Mouse (Mus musculus) MEL (cell line): ENCODE measurements around the gene Klhdc3. TPM values are rescaled to one million over a fixed set of nuclear protein-coding genes. Genes with fewer than 3 reads are reported as not detected.

Experiments
- DNase-seq: peaks from one replicate; pipeline ENCODE4 v3.0.0; 2011; ENCODE audit warnings: low read depth, low spot score
- H3K27ac ChIP-seq: 2 replicates; pipeline ENCODE4 v1.5.1; 2012; ENCODE audit warnings: low read depth, mild to moderate bottlenecking, control low read depth, low read length, moderate library complexity; ENCODE audit not compliant: control insufficient read depth
- H3K27me3 ChIP-seq, 2 experiments: fragments of 150-350 bp in 1 of 2; sonication (generic) in 1 of 2; 2 replicates each; pipeline ENCODE4 v1.6.1; 2012; ENCODE audit warnings: low read length in 2 of 2, mild to moderate bottlenecking in 2 of 2, improper control_type of control experiment in 1 of 2, moderate library complexity in 1 of 2; ENCODE audit not compliant: insufficient read depth in 2 of 2, control insufficient read depth in 1 of 2
- H3K36me3 ChIP-seq, 2 experiments: 2 replicates each; pipeline ENCODE4 v1.6.1; 2012 to 2014; ENCODE audit warnings: low read length in 2 of 2, improper control_type of control experiment in 1 of 2, inconsistent platforms in 1 of 2, mild to moderate bottlenecking in 1 of 2; ENCODE audit not compliant: insufficient read depth in 2 of 2, control insufficient read depth in 1 of 2
- H3K4me1 ChIP-seq, 2 experiments: fragments of 150-350 bp in 1 of 2; sonication (generic) in 1 of 2; 2 replicates each; pipeline ENCODE4 v1.6.1; 2012; ENCODE audit warnings: low read length in 2 of 2, improper control_type of control experiment in 1 of 2, mild to moderate bottlenecking in 1 of 2; ENCODE audit not compliant: insufficient read depth in 2 of 2, control insufficient read depth in 1 of 2
- H3K4me3 ChIP-seq, 2 experiments: fragments of 150-350 bp in 1 of 2; sonication (generic) in 1 of 2; 2 replicates each; pipeline ENCODE4 v1.5.1; 2012; ENCODE audit warnings: low read depth in 2 of 2, low read length in 2 of 2, mild to moderate bottlenecking in 2 of 2, moderate library complexity in 2 of 2, control low read depth in 1 of 2, improper control_type of control experiment in 1 of 2; ENCODE audit not compliant: control insufficient read depth in 1 of 2, insufficient read depth in 1 of 2
- H3K79me2 ChIP-seq: 2 replicates; pipeline ENCODE4 v1.6.1; 2012; ENCODE audit warnings: mild to moderate bottlenecking, low read length, moderate library complexity; ENCODE audit not compliant: control insufficient read depth, poor library complexity, insufficient read depth
- H3K9ac ChIP-seq: 2 replicates; pipeline ENCODE4 v1.6.1; 2012; ENCODE audit warnings: low read depth, mild to moderate bottlenecking, control low read depth, low read length, moderate library complexity; ENCODE audit not compliant: control insufficient read depth, poor library complexity, severe bottlenecking
- H3K9me3 ChIP-seq: fragments of 150-350 bp; sonication (generic); replicated peaks from 2 replicates; pipeline ENCODE4 v1.6.1; 2012; ENCODE audit warnings: mild to moderate bottlenecking, low read length, improper control_type of control experiment, moderate library complexity; ENCODE audit not compliant: insufficient read depth
- CHD2 ChIP-seq: IDR thresholded peaks from 2 replicates; pipeline ENCODE4 v1.6.1; 2011; ENCODE audit warnings: low read length, improper control_type of control experiment
- CTCF ChIP-seq, 3 experiments: IDR thresholded peaks in 2 of 3; conservative IDR thresholded peaks in 1 of 3; 2 replicates each; pipeline ENCODE4 v1.5.1; 2011 to 2012; ENCODE audit warnings: low read length in 3 of 3, low read depth in 2 of 3, mild to moderate bottlenecking in 2 of 3, improper control_type of control experiment in 1 of 3, inconsistent platforms in 1 of 3, mixed read lengths in 1 of 3, moderate library complexity in 1 of 3; ENCODE audit not compliant: control insufficient read depth in 1 of 3, insufficient read depth in 1 of 3, poor library complexity in 1 of 3, severe bottlenecking in 1 of 3
- E2F4 ChIP-seq: IDR thresholded peaks from 2 replicates; pipeline ENCODE4 v1.6.1; 2011; ENCODE audit warnings: low read depth, low read length, improper control_type of control experiment, borderline replicate concordance
- ELF1 ChIP-seq: IDR thresholded peaks from 2 replicates; pipeline ENCODE4 v1.6.1; 2014; ENCODE audit warnings: low read depth, mild to moderate bottlenecking, inconsistent platforms, low read length, improper control_type of control experiment, moderate library complexity
- EP300 ChIP-seq, 2 experiments: IDR thresholded peaks; 2 replicates each; pipeline ENCODE4 v1.6.1; 2011; ENCODE audit warnings: improper control_type of control experiment in 2 of 2, low read length in 2 of 2, low read depth in 1 of 2, mild to moderate bottlenecking in 1 of 2
- ETS1 ChIP-seq: IDR thresholded peaks from 2 replicates; pipeline ENCODE4 v1.6.1; 2012; ENCODE audit warnings: low read depth, mild to moderate bottlenecking, inconsistent platforms, low read length, improper control_type of control experiment, moderate library complexity
- KAT2A ChIP-seq: conservative IDR thresholded peaks from 2 replicates; pipeline ENCODE4 v1.6.1; 2012; ENCODE audit warnings: low read depth, low read length, improper control_type of control experiment, inconsistent platforms
- MAX ChIP-seq: IDR thresholded peaks from 2 replicates; pipeline ENCODE4 v1.6.1; 2011; ENCODE audit warnings: low read length, improper control_type of control experiment
- MAZ ChIP-seq: IDR thresholded peaks from 2 replicates; pipeline ENCODE4 v1.6.1; 2012; ENCODE audit warnings: low read depth, mild to moderate bottlenecking, inconsistent platforms, low read length, improper control_type of control experiment
- MEF2A ChIP-seq: IDR thresholded peaks from 2 replicates; pipeline ENCODE4 v1.6.1; 2014; ENCODE audit warnings: low read depth, mild to moderate bottlenecking, inconsistent platforms, low read length, improper control_type of control experiment; ENCODE audit not compliant: poor library complexity, insufficient replicate concordance, severe bottlenecking; ENCODE audit errors: extremely low read depth
- MXI1 ChIP-seq: IDR thresholded peaks from 2 replicates; pipeline ENCODE4 v1.6.1; 2011; ENCODE audit warnings: mild to moderate bottlenecking, low read depth, low read length, improper control_type of control experiment
- MYB ChIP-seq: IDR thresholded peaks from 2 replicates; pipeline ENCODE4 v1.6.1; 2011; ENCODE audit warnings: mild to moderate bottlenecking, low read depth, low read length, improper control_type of control experiment
- NELFE ChIP-seq: IDR thresholded peaks from 2 replicates; pipeline ENCODE4 v1.6.1; 2011; ENCODE audit warnings: low read depth, low read length, improper control_type of control experiment
- NRF1 ChIP-seq: IDR thresholded peaks from 2 replicates; pipeline ENCODE4 v1.6.1; 2014; ENCODE audit warnings: low read depth, mild to moderate bottlenecking, inconsistent platforms, low read length, improper control_type of control experiment, moderate library complexity; ENCODE audit not compliant: poor library complexity, insufficient read depth, severe bottlenecking
- POLR2A ChIP-seq, 2 experiments: IDR thresholded peaks; 2 replicates each; pipeline ENCODE4 v1.6.1; 2011 to 2012; ENCODE audit warnings: low read length in 2 of 2, mild to moderate bottlenecking in 2 of 2, control low read depth in 1 of 2, improper control_type of control experiment in 1 of 2, low read depth in 1 of 2, moderate library complexity in 1 of 2; ENCODE audit not compliant: control insufficient read depth in 1 of 2, insufficient read depth in 1 of 2, poor library complexity in 1 of 2
- POLR2AphosphoS2 ChIP-seq: IDR thresholded peaks from 2 replicates; pipeline ENCODE4 v1.6.1; 2011; ENCODE audit warnings: low read length, improper control_type of control experiment
- RAD21 ChIP-seq: IDR thresholded peaks from 2 replicates; pipeline ENCODE4 v1.6.1; 2011; ENCODE audit warnings: mild to moderate bottlenecking, low read depth, low read length, improper control_type of control experiment
- RCOR1 ChIP-seq: IDR thresholded peaks from 2 replicates; pipeline ENCODE4 v1.6.1; 2012; ENCODE audit warnings: low read depth, mild to moderate bottlenecking, inconsistent platforms, low read length, improper control_type of control experiment
- SMC3 ChIP-seq: IDR thresholded peaks from 2 replicates; pipeline ENCODE4 v1.6.1; 2011; ENCODE audit warnings: low read depth, low read length, improper control_type of control experiment
- TAL1 ChIP-seq: IDR thresholded peaks from 2 replicates; pipeline ENCODE4 v1.6.1; 2012; ENCODE audit warnings: mild to moderate bottlenecking, inconsistent platforms, low read length, moderate library complexity, mixed read lengths
- TBP ChIP-seq: IDR thresholded peaks from 2 replicates; pipeline ENCODE4 v1.8.0; 2011; ENCODE audit warnings: low read depth, low read length, improper control_type of control experiment
- ZC3H11A ChIP-seq: IDR thresholded peaks from 2 replicates; pipeline ENCODE4 v1.6.1; 2012; ENCODE audit warnings: low read depth, mild to moderate bottlenecking, inconsistent platforms, low read length, improper control_type of control experiment
- ZKSCAN1 ChIP-seq: IDR thresholded peaks from 2 replicates; pipeline ENCODE4 v1.6.1; 2012; ENCODE audit warnings: low read depth, mild to moderate bottlenecking, inconsistent platforms, low read length, improper control_type of control experiment, moderate library complexity
- ZMIZ1 ChIP-seq: IDR thresholded peaks from 2 replicates; pipeline ENCODE4 v1.6.1; 2012; ENCODE audit warnings: low read depth, mild to moderate bottlenecking, inconsistent platforms, low read length, improper control_type of control experiment, moderate library complexity
- ZNF384 ChIP-seq: IDR thresholded peaks from 2 replicates; pipeline ENCODE4 v1.6.1; 2012; ENCODE audit warnings: low read depth, mild to moderate bottlenecking, inconsistent platforms, low read length, improper control_type of control experiment
- polyA plus RNA-seq, 2 experiments: library from polyadenylated mRNA; stranded (reverse) in 1 of 2; unstranded in 1 of 2; fragments of >175 nt in 1 of 2; fragments of >200 nt in 1 of 2; gene quantifications; 2 replicates each; pipeline versions ENCODE4 v1.2.1 to v1.2.4; 2012; ENCODE audit warnings: low replicate concordance in 2 of 2, low read depth in 1 of 2; ENCODE audit not compliant: insufficient read length in 2 of 2, insufficient read depth in 1 of 2, missing spikeins in 1 of 2
- total RNA-seq: library from RNA; depleted of rRNA; stranded (reverse); fragments of 300-350 nt; gene quantifications from 2 replicates; pipeline ENCODE4 v1.2.3, GENCODE M21; 2012

The Klhdc3 gene
- total and polyA plus RNA-seq, 3 experiments = 95.0 to 203 TPM; not detected in 1

DNA sequence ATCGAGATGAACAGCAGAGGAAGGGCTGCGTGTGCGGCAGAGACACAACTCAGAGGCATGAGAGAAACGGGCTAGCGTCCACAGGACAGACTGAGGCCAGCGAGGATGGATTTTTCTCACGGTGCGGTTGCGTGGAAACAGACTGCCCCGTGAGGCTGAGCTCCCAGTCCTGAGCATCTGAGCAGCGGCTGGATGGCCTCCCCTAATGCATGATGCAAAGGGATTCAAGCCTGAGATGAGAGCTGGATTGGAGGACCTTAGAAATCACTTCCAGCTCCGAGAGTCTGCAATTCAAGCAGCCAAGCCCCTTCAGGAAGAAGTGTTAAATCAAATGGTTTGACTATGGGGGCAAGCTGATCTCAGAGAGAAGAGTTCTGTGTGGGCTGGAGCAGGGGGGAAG is 20.8 kb upstream of the Klhdc3 start:
- H3K4me1 ChIP-seq = peaks cover 3 to 21% of the 10 kb centered on the region in 2 experiments
- H3K36me3 ChIP-seq = peaks cover 0 to 12% of the 10 kb centered on the region in 2 experiments; a peak in 2 of 4 replicates
- no peak for TF ChIP-seq EP300 (IDR thresholded peaks at IDR 0.05; ENCODE audit: low read depth in 1 of 2, low read length in 2 of 2)
- TF ChIP-seq NRF1 = no peak
- TF ChIP-seq MXI1 = no peak
- no peak for TF ChIP-seq MYB
- no peak for TF ChIP-seq ELF1
- TF ChIP-seq MEF2A = no peak
- TF ChIP-seq ZC3H11A = no peak
- no peak for TF ChIP-seq POLR2A (IDR thresholded peaks at IDR 0.05; ENCODE audit: control insufficient read depth in 1 of 2, insufficient read depth in 1 of 2, low read depth in 1 of 2, low read length in 2 of 2, poor library complexity in 1 of 2)
- TF ChIP-seq ZNF384 = no peak
- no peak for TF ChIP-seq NELFE
- no peak for TF ChIP-seq CTCF (IDR thresholded peaks at IDR 0.05 in 2 of 3, conservative IDR thresholded peaks at IDR 0.05 in 1 of 3; ENCODE audit: control insufficient read depth in 1 of 3, insufficient read depth in 1 of 3, low read depth in 2 of 3, low read length in 3 of 3, poor library complexity in 1 of 3, severe bottlenecking in 1 of 3)
- no peak for TF ChIP-seq CHD2
- no peak for TF ChIP-seq RCOR1
- H3K9me3 ChIP-seq = no peaks in the 10 kb centered on the region
- no peak overlapping the region for H3K9ac ChIP-seq
- no peak for DNase-seq
- no peaks in the 10 kb centered on the region for H3K27me3 ChIP-seq
- H3K4me3 ChIP-seq = no peak overlapping the region
- H3K79me2 ChIP-seq = peaks cover 23% of the 10 kb centered on the region
- H3K27ac ChIP-seq = no peak overlapping the region

- Histone ChIP-seq H3K27me3 (no peaks in the 10 kb centered on the region), H3K9me3 (no peaks in the 10 kb centered on the region), H3K79me2 (peaks cover 23% of the 10 kb centered on the region), H3K4me1 (peaks cover 3 to 21% of the 10 kb centered on the region in 2 experiments), H3K36me3 (peaks cover 0 to 8% of the 10 kb centered on the region in 2 experiments; a peak in 2 of 4 replicates), H3K9ac (no peak overlapping the region), H3K4me3 (no peak overlapping the region), H3K27ac (no peak overlapping the region)
- TF ChIP-seq MXI1 (no peak), ZKSCAN1 (no peak), CTCF (IDR thresholded peaks at IDR 0.05 in 2 of 3, conservative IDR thresholded peaks at IDR 0.05 in 1 of 3; ENCODE audit: control insufficient read depth in 1 of 3, insufficient read depth in 1 of 3, low read depth in 2 of 3, low read length in 3 of 3, poor library complexity in 1 of 3, severe bottlenecking in 1 of 3) (no peak), RAD21 (no peak), MAZ (no peak), TAL1 (no peak), KAT2A (no peak), MEF2A (no peak), ZC3H11A (no peak), SMC3 (no peak), ETS1 (no peak), MAX (no peak), TBP (no peak), POLR2AphosphoS2 (no peak), NRF1 (no peak), E2F4 (no peak), ZMIZ1 (no peak)
- no peak for DNase-seq
Measured at GRCm38 (mm10) chr17:46699912-46700311, 19.2 kb upstream of the Klhdc3 start.
